Mouse (Mus musculus) erythroblast, adult 5-6 weeks (primary cell): Measurements from ENCODE around the gene Depdc1b. TPM values are rescaled to one million over a fixed set of nuclear protein-coding genes. Genes with fewer than 3 reads are reported as not detected.
A peak's percentile ranks its signal among the peaks of the same experiment; 100 is the strongest.

ENCODE experiments used
- ATAC-seq: replicated peaks from 2 replicates; pipeline ENCODE4 v1.8.0; 2016; ENCODE audit warnings: moderate number of reproducible peaks, mild to moderate bottlenecking, moderate TSS enrichment, inconsistent platforms; ENCODE audit not compliant: poor library complexity, low FRiP score, severe bottlenecking
- total RNA-seq, 2 experiments: library from RNA; stranded (forward) in 1 of 2; stranded (reverse) in 1 of 2; fragments of 150-400 nt in 1 of 2; fragments of 200-764, 138-1000 nt in 1 of 2; gene quantifications; 2 replicates each; pipeline versions ENCODE4 v1.2.3 to v1.2.4; 2015 to 2017; ENCODE audit warnings: low replicate concordance in 2 of 2

Gene Depdc1b
- total RNA-seq (2015; ENCODE audit: low replicate concordance) (36.1 and 38.2 TPM in 2 replicates), total RNA-seq (2017; ENCODE audit: low replicate concordance) (48.5 and 59.8 TPM in 2 replicates)

DNA sequence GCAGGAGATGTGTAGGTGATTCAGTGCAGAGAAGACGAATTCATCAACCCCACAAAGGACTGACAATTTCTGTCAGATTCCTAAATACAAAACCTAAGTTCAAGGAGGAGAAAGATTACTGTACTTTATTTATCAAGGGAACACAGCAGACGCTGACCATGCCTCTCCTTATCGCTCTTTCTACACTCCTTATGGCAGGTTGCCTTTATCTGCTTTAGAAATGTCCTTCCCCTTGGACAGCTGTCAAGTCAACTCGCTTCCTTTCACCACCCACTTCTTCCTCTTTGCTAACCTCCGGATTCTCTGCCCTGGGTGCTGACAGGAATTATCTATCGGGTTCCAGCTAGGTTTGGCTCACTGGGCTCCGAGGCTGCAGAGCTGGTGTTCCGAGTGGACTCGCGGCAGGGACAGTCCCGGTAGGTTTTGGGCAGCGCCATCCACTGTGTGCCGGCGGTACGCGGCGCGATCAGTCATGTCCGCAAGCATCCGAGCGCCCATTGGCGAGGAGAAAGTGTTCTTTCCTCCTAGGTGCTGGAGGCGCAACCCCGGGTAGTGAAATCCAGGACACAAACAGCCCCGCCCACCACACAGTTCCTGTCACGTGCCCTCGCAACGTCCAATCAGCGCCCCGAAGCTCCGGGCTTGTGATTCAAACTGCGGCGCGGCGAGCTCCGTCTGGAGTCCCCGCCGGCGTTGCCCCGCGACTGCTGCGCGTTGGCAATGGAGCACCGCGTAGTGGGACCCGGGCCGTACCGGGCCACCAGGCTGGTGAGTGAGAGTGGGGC, at the start of gene Depdc1b:
TSS of gene Depdc1b (plus strand) at position 631 of the 785 bp plus-strand sequence.
- peak; percentile 86 for ATAC-seq

DNA sequence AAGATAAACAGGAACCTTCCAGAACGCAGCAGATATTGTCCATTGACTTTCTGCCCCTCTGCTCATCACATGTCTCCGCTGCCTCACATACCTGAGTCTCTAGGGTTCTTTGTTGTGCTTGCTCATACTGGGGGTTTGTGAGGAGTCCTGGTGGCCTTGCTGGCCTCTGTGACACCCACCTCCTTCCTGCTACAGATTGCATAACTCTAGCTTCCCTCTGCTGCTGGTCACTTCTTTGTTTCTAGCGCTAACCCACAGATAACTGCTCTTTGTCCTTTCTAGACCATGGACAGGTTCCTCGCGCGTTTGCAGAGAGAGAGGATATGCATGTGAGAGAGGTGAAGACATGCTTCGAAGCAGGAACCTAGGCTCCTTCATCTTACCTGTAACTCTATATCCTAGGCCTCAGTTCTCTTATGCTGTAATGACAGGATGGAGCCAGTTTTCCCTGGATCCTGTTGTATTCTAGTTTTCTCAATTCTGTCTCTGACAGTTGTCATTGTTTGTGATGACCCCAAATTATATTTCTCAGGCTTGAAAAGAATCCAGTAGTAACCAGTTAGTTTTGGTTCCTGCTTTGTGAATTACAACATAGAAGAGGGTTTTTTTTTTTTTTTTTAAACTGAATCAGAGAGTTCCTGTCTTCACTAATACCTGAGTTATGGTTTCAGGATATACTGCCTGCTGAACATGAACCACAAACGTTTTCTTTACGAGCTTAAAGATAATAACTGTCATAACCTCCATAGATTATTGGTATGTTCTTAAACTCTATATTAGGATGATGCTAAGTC, 48.1 kb upstream of the Depdc1b start:
- ATAC-seq = no peak

DNA sequence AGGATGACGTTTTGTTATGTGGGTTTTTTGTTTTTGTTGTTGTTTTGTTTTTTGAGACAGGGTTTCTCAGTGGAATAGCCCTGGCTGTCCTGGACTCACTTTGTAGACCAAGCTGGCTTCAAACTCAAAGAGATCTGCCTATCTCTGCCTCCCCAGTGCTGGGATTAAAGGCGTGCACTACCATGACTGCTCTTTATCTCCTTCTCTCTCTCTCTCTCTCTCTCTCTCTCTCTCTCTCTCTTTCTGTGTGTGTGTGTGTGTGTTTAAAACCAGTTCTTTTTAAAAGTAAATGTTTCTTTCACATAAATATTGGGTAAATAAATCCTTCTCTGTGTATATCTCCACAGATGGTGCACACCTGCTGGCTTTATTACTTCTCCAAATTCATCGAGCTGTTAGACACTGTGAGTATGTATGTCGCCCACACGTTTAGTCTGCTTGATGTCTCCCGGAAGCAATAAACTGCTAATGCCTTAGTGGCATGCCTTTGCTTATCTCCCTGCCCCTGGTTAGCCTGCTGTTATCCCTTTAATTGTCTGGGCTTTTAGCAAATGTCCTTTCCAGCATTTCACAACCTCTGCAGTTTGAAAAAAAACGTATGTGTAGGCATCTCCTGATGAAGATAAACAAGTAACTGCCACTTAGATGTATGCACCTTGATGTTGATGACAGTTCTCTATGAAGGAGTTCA, 44.5 kb upstream of the Depdc1b start:
- ATAC-seq = no peak

- no peak for ATAC-seq
These were observed 43.8 kb upstream of the Depdc1b start for GRCm38 (mm10) chr13:108272332-108272731.

DNA sequence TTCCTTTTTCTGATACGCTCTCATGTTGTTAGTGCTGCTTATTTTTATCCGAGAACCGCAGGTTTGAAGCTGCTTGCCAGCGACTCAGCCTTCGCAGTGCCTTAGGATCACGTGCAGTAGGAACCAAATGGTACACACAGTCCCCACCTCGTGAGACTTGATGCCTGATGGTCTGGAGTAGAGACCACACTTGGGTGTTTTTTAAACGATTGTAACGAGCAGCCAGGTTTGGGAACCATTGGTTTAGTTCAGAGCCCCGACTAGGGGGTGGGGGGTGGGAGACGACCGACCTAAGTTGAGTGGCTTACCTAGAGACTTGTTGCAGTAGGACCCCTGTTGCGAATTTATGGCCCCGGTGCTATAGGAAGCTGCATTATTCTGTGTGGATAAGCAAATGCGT, 43.1 kb upstream of the Depdc1b start:
- ATAC-seq = no peak

DNA sequence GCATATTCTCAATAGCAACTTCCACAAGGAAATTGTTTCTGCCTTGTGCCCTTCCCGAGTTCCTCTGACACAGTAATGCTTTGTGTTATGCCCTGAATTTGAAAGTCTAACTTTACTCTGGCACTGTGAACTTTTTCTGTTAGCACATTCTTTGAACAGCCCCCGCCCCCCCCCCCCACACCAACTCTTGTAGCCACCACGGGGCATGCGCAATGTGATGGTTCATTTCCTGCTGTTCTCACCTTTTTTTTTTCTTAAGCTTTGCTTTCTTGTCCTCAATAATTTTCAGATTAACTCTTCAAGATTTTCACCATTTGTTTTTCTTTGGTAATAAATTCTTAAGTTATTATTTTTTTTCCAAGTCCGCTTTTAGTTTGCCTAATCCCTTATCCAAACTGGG, 42.7 kb upstream of the Depdc1b start:
- ATAC-seq = no peak

GRCm38 (mm10) chr13:108276561-108276960, 39.6 kb upstream of the Depdc1b start:
- ATAC-seq = no peak

- no peak for ATAC-seq
These were observed 38.8 kb upstream of the Depdc1b start for GRCm38 (mm10) chr13:108277320-108277719.

DNA sequence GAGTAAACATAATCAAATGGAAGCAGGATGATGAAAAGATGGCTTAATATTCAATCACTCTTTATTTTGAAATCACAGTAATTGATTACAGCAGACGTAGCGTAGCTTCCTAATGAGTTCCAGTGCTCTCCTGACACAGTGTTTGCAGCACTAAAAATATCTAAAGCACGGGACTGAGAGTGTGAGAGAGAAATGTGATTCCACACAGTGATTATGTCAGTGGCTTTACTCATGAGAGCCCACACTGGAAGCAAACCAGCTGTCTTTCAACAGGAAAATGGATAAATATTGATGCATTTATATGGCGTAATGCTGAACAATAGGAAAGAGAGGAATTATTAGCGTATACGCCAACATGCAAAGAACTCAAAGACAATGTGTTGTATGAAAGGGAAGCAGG, 37.5 kb upstream of the Depdc1b start:
- ATAC-seq = no peak

- no peak for ATAC-seq
These were observed 31.8 kb upstream of the Depdc1b start for GRCm38 (mm10) chr13:108284312-108284711.

- ATAC-seq = no peak
These were observed 28.2 kb upstream of the Depdc1b start for GRCm38 (mm10) chr13:108287953-108288352.

DNA sequence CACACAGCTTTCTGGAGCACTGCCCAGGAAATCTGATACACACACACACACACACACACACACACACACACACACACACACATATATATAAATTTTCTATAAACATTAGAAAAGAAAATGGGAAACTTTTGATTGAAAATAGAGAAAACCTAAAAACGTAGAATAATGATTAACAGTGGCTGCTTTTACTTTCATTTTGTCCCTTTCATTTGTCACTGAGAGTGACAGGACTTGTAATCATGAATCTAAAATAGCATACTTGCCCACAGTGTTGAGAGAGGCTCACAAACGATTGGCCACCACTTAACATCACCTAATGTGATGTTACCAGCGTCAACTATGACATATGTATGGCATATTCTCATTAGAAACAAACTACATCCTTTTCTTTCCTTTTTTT, 26.7 kb upstream of the Depdc1b start:
- no peak for ATAC-seq

DNA sequence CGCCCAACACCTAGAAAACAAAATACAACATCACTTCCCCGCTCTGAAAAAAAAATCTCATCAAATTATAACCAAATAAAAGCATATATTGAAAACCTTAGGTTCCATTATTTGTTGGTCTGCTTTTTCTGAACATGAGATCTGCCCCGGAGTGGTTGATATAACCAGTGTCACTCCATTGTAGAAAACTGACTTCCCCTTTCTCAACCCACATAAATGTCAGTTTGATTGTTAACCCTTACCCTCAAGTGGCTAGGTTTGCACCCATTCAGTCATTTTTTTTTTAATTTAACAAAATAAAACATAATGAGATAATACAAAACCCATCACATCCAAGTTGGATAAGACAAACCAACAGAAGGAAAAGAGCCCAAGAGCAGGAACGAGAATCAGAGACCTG, 25.8 kb upstream of the Depdc1b start:
- no peak for ATAC-seq

DNA sequence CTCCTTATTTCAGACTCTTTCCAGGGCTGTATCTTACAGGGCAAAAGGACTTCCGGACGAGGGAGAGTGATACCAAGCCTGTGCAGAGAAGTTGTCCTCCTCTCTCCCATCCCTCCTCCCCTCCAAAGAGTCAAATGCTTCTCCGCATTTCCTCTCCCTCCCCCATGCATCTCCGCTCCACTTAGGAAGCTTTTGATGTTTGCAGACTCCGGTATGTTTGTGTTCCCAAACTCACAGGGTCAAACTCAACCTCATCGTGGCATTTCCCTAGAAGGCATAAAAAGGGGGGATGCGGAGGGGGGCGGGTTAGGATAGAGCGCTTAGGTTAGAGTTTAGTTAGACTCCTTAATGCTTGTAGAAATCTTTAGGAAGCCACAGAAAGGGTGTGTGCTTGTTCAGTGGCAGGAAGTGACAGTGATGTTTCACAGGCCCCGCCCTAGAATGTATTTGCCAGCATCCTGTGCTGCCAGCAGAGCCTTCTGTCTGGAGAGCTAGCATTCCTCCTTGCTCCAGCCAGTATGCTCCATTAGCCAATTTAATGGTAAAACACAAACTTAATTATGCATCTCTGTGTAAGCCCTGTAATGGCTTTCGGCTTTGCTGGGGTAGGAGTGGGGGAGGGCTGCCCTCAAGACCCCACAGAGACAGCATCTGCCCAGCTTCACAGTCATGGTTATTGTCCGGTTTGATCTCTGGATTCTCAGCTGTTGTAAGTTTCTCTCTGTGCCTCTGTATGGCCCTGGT, 18.6 kb upstream of the Depdc1b start:
- ATAC-seq = peak; percentile 93

DNA sequence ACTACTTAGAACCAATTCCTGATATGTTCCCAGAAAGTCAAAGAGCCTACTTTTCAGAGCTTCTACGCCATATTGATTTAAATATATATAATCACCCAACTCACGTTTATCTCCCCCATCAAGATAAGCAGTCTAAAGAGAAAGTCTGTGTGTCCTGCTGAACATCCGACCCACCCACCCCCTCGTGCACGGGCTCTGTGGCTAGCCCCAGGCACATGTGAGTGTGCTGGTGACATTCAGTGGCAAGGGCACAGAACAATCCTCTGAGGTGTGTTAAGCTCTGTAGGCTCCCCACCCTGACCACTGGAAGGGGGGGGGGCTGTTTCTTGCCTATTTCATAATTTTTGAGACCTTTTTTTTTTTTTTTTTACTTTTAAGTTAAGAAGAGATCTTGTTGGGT, 17.9 kb upstream of the Depdc1b start:
- ATAC-seq = no peak

DNA sequence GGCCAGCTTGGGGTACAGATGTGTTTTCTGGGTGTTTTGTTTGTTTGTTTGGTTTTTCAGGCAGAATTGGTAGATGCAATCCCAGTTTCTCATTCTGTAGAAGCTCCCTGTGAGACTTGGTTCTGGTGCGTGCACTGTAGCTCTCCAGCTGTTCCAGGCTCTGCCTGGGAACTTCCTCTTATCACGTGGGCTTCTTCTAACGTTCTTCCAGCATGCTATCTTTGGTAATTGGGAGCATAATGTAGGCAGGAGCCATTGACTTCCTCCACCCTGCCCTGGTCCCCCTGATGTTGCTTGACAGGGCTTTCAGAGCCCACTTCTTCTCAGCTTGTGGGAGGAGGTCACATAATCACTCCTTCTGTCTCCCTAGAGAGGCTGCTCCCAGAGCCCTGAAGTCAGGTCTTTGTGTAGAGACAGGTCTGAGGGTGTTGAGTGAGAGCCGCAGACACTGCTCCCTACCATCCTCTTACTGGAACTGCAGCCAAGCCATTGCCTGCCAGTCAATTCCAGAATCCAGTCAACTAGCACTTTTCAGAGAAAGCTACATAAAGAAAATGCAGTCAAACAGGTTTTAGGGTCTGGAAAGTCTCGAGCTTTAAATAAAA, 15.7 kb upstream of the Depdc1b start:
- no peak for ATAC-seq

GRCm38 (mm10) chr13:108301411-108301810, 14.7 kb upstream of the Depdc1b start:
- ATAC-seq = no peak

DNA sequence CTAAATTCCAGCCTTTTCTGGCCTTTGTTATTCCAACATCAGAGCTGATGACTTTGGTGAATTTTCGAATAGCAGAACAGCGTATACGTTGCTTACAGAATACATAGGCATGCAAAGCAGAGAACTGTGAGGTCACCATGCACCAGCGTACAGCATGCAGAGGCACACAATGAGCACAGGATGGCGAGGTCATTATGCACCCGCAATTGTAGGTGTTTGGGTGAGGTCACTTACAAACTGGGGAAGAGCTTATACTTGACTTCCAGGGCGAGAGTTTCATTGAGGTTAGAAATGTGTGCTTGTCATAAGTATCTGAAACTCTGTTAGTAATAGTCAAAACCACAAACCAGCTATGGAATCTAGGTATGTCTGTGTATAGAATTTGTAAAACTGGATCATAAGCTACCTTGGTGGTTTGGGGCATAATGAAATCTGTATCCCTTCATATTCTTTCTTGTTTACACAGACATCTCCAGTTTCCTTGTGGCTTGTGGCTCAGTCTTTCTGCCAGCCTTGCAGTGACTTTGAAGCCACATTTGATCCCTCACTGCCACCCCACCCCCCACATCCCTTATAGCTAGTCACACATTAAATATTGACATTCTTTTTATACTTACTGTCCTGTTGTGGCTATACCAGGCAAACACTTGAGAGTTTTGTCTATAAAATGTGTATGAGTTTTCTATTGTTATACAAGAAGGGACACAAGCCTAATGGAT, 13.0 kb upstream of the Depdc1b start:
- ATAC-seq = no peak

- no peak for ATAC-seq
These were observed 12.3 kb upstream of the Depdc1b start for GRCm38 (mm10) chr13:108303841-108304240.
